Mouse (Mus musculus): Measurements from ENCODE around the gene Chaf1a. TPM values are rescaled to one million over a fixed set of nuclear protein-coding genes. Genes with fewer than 3 reads are reported as not detected.
"Not testable (repeated sequence)": the region's sequence is repeated elsewhere in the genome, so short reads cannot be mapped to it uniquely, and the experiment has no call there.

Gene Chaf1a
- polyA plus RNA-seq, 1 experiment from 2014 or later = 10.8 TPM

DNA sequence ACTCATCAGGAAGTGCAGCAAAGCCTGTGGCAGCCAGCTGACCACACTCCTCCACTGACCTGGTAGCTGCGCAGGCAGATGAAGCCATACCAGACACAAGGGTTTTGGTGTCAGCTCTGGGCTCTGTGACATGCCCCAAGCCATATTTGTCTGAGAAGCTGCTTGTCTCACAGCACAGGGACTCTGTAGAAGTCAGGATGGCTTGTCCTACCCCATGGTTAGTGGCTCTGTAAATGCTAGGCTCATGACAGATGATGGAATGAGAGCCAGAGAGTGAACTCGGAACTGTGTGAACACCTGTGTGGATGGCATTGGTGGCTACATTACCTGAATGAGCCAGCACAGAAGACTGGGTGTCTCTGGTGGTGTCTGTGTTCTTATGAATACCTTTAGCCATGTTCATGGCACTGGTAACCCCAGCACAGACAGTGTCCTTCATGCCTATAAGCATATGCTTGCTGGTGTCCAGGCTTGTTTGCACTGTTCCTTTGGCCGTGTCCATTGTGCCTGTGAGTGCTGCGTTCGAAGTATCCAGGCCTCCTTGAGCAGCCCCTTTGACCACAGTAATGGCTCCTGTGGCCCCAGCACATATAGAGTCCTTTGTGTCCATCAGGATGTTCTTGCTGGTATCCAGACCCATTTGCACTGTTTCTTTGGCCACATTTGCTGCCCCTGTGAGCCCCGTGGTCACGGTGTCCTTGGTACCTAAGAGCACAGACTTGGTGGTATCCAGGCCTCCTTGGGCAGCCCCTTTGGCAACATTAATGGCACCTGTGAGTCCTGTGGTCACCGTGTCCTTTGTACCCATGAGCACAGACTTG lies 63.4 kb downstream of the Chaf1a start:
- H3K36me3 ChIP-seq = peaks cover 47% of the 10 kb centered on the region
- H3K9ac ChIP-seq (replicated peaks) = no peak overlapping the region
- H3K4me3 ChIP-seq = no peak overlapping the region
- H3K4me2 ChIP-seq (replicated peaks) = no peak overlapping the region
- H3K27me3 ChIP-seq = no peaks in the 10 kb centered on the region
- no peak overlapping the region for H3K27ac ChIP-seq (replicated peaks)
- no peaks in the 10 kb centered on the region for H3K4me1 ChIP-seq
- 94% methylated on average over 8 of the region's 8 CpGs for WGBS
- H3K9me3 ChIP-seq = no peaks in the 10 kb centered on the region
- ATAC-seq (replicated peaks) = no peak

DNA sequence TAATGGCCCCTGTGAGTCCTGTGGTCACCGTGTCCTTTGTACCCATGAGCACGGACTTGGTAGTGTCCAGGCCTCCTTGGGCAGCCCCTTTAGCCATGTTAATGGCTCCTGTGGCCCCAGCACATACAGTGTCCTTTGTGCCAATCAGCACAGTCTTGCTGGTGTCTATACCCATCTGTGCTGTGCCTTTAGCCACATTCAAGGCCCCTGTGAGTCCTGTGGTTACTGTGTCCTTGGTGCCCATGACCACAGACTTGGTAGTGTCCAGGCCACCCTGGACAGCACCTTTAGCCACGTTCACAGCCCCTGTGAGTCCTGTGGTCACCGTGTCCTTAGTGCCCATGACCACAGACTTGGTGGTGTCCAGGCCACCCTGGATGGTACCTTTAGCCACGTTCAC lies 64.6 kb downstream of the Chaf1a start:
- H3K9ac ChIP-seq (replicated peaks); H3K27ac ChIP-seq (replicated peaks); ATAC-seq (replicated peaks); H3K27me3 ChIP-seq; H3K4me2 ChIP-seq (replicated peaks); H3K4me1 ChIP-seq; H3K4me3 ChIP-seq; H3K9me3 ChIP-seq: not testable (repeated sequence)
- WGBS = 100% methylated on average over 2 of the region's 5 CpGs
- peaks cover 37% of the 10 kb centered on the region for H3K36me3 ChIP-seq

DNA sequence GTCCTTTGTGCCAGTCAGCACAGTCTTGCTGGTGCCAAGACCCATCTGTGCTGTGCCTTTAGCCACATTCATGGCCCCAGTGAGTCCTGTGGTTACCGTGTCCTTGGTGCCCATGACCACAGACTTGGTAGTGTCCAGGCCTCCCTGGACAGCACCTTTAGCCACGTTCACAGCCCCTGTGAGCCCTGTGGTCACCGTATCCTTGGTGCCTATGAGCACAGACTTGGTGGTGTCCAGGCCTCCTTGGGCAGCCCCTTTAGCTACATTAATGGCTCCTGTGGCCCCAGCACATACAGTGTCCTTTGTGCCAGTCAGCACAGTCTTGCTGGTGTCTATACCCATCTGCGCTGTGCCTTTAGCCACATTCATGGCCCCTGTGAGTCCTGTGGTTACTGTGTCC lies 66.2 kb downstream of the Chaf1a start:
- H3K27ac ChIP-seq (replicated peaks); ATAC-seq (replicated peaks); H3K4me3 ChIP-seq; H3K9ac ChIP-seq (replicated peaks); H3K4me2 ChIP-seq (replicated peaks); H3K27me3 ChIP-seq; H3K9me3 ChIP-seq; H3K4me1 ChIP-seq: not testable (repeated sequence)
- 97% methylated on average over 4 of the region's 4 CpGs for WGBS
- H3K36me3 ChIP-seq = peaks cover 22% of the 10 kb centered on the region

DNA sequence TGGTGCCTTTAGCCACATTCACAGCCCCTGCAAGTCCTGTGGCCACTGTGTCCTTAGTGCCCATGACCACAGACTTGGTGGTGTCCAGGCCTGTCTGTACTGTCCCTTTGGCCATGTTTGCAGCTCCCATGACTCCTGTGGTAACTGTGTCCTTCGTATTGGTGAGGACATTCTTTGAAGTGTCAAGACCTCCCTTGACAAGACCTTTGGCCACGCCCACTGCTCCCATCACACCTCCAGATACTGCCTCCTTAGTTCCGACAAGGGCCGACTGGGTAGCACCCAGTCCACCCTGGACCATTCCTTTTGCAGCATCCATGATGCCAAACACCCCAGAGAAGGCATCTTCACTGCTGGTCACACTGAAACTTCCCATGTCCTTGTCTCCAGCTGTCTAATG lies 66.7 kb downstream of the Chaf1a start:
- 90% methylated on average over 4 of the region's 4 CpGs for WGBS
- ATAC-seq (replicated peaks) = no peak
- H3K4me1 ChIP-seq = no peaks in the 10 kb centered on the region

DNA sequence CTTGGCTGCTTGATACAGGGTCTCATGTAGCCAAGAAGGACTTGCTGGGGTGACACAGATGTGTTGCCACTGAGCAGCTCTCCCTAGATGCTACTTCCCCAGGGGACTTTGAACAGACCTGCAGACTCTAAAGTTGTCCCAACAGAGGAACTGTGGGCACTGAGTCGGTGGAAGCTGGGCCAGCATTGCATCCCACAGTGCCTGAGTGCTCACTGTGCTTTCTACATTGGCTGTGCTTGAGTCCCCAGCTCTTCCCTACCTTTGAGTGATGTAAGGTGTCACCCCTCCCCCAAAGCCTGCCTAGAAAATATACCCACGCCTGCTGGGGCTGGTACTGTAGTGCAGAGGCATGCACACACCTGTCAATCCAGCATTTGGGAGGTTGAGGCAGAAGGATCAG lies 67.5 kb downstream of the Chaf1a start:
- 87% methylated on average over 2 of the region's 2 CpGs for WGBS

More for the DNA sequence above, 66.7 kb downstream of the Chaf1a start:
- Histone ChIP-seq H3K36me3 (peaks cover 17% of the 10 kb centered on the region), H3K9me3 (no peaks in the 10 kb centered on the region), H3K4me2 (replicated peaks) (no peak overlapping the region), H3K27ac (replicated peaks) (no peak overlapping the region), H3K4me3 (no peak overlapping the region), H3K9ac (replicated peaks) (no peak overlapping the region), H3K27me3 (no peaks in the 10 kb centered on the region)

DNA sequence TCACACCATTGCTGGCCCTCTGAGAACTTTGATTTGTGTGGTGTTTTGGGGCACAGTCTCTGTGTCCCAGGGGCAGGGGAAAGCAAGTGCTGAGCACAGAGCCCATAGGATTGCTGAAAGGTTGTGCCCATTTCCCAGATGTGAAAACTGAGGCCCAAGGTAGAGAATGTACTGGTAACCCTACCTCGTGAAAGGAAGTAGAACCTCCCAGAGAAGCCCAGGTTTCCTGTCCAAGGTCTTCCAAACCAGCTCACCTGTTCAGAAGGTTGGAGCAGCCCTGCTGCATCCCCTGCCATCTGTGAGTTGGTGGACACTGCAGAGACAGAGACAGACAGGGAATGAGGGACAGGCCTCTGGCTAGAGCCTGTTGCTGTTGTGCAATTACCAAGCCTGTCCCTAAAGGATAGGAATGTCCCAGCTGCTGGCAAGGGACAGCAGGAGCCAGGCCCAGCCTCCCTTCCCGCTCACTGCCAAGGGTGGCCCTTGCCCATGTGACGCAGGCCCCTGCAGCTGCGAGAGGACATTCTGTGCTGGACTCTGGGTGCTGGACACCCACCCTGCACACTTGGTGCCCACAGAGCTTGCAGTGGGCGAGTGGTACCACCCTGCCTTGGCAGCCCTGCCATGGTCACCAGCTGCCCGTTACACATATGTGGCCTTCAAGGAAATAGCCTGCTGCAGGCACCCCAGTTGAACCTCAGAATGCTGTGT lies 68.2 kb downstream of the Chaf1a start:
- H3K27me3 ChIP-seq = no peaks in the 10 kb centered on the region
- H3K27ac ChIP-seq (replicated peaks) = no peak overlapping the region
- WGBS = 75% methylated on average over 6 of the region's 6 CpGs
- no peaks in the 10 kb centered on the region for H3K9me3 ChIP-seq
- peaks cover 2% of the 10 kb centered on the region; the same call in 1 of the 2 replicates for H3K36me3 ChIP-seq
- no peak for ATAC-seq (replicated peaks)
- H3K4me1 ChIP-seq = no peaks in the 10 kb centered on the region
- H3K4me3 ChIP-seq = no peak overlapping the region
- no peak overlapping the region for H3K9ac ChIP-seq (replicated peaks)
- no peak overlapping the region for H3K4me2 ChIP-seq (replicated peaks)

More for the DNA sequence above, 67.5 kb downstream of the Chaf1a start:
- Histone ChIP-seq H3K27ac (replicated peaks) (no peak overlapping the region), H3K9ac (replicated peaks) (no peak overlapping the region), H3K36me3 (peaks cover 10% of the 10 kb centered on the region), H3K27me3 (no peaks in the 10 kb centered on the region), H3K4me1 (no peaks in the 10 kb centered on the region), H3K9me3 (no peaks in the 10 kb centered on the region), H3K4me3 (no peak overlapping the region), H3K4me2 (replicated peaks) (no peak overlapping the region)
- ATAC-seq (replicated peaks) = no peak

DNA sequence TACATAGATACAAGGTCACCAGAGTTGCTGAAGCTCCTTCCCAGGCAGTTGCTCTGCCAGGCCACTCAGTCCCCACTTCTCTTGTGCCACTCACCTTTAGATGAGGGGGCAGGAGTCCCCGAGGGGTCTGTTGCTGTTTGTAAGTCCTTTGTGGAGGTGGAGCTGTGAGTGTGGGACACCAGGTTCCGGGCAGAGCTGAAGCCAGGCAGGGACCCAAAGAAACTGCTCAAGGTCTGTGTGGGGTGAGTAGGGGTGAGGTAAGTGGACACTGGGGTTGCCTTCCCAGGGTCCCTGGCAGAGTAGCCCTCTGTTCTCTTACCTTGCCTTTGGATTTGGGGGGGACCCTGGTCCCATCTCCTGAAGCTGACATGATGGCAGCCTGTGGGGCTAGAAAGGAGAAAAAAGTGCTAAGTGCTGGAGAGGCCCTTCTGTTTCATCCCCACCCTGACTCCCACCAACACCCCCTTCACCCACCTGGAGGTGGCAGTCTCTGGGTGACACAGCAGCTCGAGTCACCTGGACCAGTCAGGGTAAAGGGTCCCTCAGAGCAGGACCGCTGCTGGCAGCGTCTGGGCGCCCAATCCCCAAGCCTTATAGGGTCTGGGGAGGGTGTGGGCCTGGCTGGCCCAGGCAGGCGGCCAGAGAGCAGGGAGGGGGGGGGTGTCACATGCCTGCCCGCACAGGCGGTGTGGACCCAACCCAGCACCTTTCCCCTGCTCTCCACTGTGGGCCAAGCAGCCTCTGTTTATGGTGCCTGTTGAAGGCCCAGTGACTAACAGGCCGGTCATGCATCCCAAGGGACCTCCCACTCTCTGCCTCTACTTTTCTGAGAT lies 69.2 kb downstream of the Chaf1a start, which contains the start of gene Plin4:
Plin4 (minus strand) TSS at position 585 of the 833 bp plus-strand sequence.
- 63% methylated on average over 10 of the region's 10 CpGs for WGBS
- no peaks in the 10 kb centered on the region for H3K4me1 ChIP-seq

DNA sequence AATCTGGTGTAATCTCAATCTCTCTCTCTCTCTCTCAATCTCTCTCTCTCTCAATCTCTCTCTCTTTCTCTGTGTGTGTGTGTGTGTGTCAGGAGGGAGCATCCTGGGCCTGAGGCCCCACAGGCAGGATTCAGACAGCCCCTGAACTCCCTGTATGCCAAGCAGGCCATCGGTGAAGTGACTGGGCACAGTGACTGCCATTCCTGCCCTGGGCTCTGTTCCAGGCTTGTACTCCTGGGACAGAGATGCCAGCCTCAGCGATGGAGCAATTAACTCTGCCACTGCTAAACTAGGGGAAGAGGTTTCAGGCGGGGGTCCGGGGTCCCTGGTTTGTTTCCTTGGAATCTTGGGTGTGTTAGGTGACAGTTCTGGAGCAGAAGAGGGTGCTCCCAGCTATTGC lies 70.3 kb downstream of the Chaf1a start:
- Histone ChIP-seq H3K27me3 (no peaks in the 10 kb centered on the region), H3K4me2 (replicated peaks) (no peak overlapping the region), H3K9ac (replicated peaks) (no peak overlapping the region), H3K9me3 (no peaks in the 10 kb centered on the region), H3K27ac (replicated peaks) (no peak overlapping the region), H3K36me3 (no peaks in the 10 kb centered on the region), H3K4me1 (no peaks in the 10 kb centered on the region), H3K4me3 (no peak overlapping the region)
- no peak for ATAC-seq (replicated peaks)
- WGBS = 64% methylated on average over 4 of the region's 4 CpGs

More for the DNA sequence above, 69.2 kb downstream of the Chaf1a start, which contains the start of gene Plin4:
- Histone ChIP-seq H3K36me3 (no peaks in the 10 kb centered on the region), H3K4me2 (replicated peaks) (no peak within 1 kb of the TSS), H3K9me3 (no peaks in the 10 kb centered on the region), H3K4me3 (no peak within 1 kb of the TSS), H3K9ac (replicated peaks) (no peak within 1 kb of the TSS), H3K27ac (replicated peaks) (no peak within 1 kb of the TSS), H3K27me3 (no peaks in the 10 kb centered on the region)
- ATAC-seq (replicated peaks) = no peak

DNA sequence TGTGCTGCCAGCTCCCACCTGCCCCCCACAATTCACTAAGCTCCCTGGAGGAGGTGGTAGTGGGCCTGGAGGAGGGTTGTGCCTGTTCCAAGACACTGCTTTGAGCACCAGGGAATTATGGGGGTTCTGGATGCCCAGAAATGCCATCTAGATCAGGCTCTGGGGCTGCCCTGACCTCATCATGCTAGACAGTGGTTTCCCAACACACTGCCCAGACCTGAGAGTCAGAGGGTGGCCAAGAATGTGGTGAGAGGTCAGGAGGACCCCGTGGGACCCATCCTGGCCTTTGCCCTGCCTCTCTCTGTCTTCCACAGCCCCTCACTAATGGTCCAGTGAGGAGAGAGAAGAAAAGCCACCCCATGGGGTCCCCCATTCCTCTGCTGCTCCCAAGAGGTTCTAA lies 70.8 kb downstream of the Chaf1a start:
- H3K27me3 ChIP-seq = no peaks in the 10 kb centered on the region; the same call in 1 of the 2 replicates
- WGBS = 66% methylated on average over 1 of the region's 1 CpGs
- no peak overlapping the region for H3K4me3 ChIP-seq
- no peaks in the 10 kb centered on the region for H3K36me3 ChIP-seq
- ATAC-seq (replicated peaks) = no peak
- no peaks in the 10 kb centered on the region for H3K4me1 ChIP-seq
- H3K9ac ChIP-seq (replicated peaks) = no peak overlapping the region
- H3K27ac ChIP-seq (replicated peaks) = no peak overlapping the region
- no peaks in the 10 kb centered on the region for H3K9me3 ChIP-seq
- H3K4me2 ChIP-seq (replicated peaks) = no peak overlapping the region

DNA sequence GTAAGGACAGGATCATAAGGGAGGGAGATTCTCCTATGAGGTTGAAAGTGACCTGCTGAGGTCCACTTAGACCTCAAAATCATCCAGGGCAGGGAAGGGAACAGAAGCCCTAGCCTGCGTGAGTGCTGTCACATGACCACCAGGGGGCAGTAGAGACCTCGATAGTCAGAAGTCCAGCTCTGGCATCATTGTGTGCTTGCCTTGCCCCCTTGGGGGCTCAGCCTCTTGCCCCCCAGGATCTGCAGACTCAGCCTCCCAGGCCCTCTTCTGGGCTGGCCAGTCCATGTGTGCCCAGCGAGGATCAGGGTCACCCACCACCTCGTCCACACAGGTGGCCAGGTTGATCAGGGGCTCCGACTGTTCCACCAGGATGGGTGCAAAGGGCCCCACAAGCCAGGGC lies 71.6 kb downstream of the Chaf1a start:
- Histone ChIP-seq H3K4me1 (no peaks in the 10 kb centered on the region), H3K9me3 (no peaks in the 10 kb centered on the region), H3K4me3 (no peak overlapping the region), H3K36me3 (no peaks in the 10 kb centered on the region), H3K9ac (replicated peaks) (no peak overlapping the region), H3K4me2 (replicated peaks) (no peak overlapping the region), H3K27ac (replicated peaks) (no peak overlapping the region), H3K27me3 (peaks cover under 1% of the 10 kb centered on the region; the same call in 1 of the 2 replicates)
- ATAC-seq (replicated peaks) = 0 out of 2 replicates have a peak, but pooled peaks have one; percentile 34
- WGBS = 43% methylated on average over 5 of the region's 5 CpGs

DNA sequence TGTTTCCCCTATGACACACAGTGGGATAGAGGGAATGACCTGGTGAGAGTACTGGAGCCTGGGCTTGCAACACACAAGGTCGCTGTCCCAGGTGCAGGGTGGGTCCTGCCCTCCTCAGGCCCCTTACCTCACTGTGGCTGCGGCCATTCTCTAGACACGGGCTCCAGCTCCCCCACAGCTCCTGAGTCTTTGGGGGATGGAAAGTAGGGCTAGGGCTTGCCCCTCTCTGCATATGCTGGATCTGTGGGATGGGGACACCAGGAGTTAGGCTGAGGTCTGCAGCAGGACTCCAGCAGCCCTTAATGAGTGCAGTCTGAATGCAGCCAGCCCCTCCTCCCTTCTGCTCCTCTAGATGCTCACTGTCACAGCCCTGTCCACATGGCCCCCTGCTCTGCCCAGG lies 72.5 kb downstream of the Chaf1a start:
- Histone ChIP-seq H3K36me3 (no peaks in the 10 kb centered on the region), H3K9me3 (no peaks in the 10 kb centered on the region), H3K27ac (replicated peaks) (no peak overlapping the region), H3K4me3 (no peak overlapping the region), H3K4me1 (peaks cover 6% of the 10 kb centered on the region), H3K9ac (replicated peaks) (no peak overlapping the region), H3K27me3 (peaks cover 7% of the 10 kb centered on the region; the same call in 1 of the 2 replicates), H3K4me2 (replicated peaks) (no peak overlapping the region)
- no peak for ATAC-seq (replicated peaks)
- 79% methylated on average over 3 of the region's 3 CpGs for WGBS

DNA sequence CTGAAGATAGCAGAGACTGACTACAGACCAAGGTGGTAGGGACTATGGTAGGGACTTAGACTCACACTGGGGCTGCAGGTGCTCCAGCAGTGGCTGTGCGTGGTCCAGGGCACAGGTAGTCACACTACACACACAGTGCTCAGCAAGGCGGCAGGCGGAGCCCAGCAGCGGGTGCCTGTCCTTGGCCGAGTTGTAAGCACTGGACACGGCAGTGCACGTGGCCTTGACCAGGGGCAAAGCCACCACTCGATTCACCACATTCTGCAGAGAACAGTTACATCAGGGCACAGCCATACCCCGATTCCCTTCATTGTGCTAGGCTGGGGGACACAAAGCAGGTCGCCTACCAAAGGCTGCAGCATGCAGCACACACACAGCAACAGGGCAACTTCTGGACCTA lies 76.0 kb downstream of the Chaf1a start:
- H3K36me3 ChIP-seq = no peaks in the 10 kb centered on the region
- no peaks in the 10 kb centered on the region for H3K9me3 ChIP-seq
- 69% methylated on average over 10 of the region's 10 CpGs for WGBS
- no peak overlapping the region for H3K9ac ChIP-seq (replicated peaks)
- peaks cover 14% of the 10 kb centered on the region for H3K4me1 ChIP-seq
- H3K4me2 ChIP-seq (replicated peaks) = no peak overlapping the region
- H3K4me3 ChIP-seq = no peak overlapping the region
- ATAC-seq (replicated peaks) = no peak
- H3K27me3 ChIP-seq = peaks cover 37% of the 10 kb centered on the region
- no peak overlapping the region for H3K27ac ChIP-seq (replicated peaks)
